10 mouse cellular contexts compared by ENCODE assay signal in genomic region chr3:53039746-53040145, GRCm38 (mm10).
"Had no signal": no experiment of that assay in that cellular context is flagged by ENCODE, and none has a peak within 500 bp of the region (broad histone marks: within the 10 kb centered on the region; RNA-seq: fewer than 3 reads in every experiment).

No protein-coding gene starts in this region.

- H3K9ac ChIP-seq: limb, embryonic 13.5 days; liver, embryonic 14.5 days; midbrain, embryonic 13.5 days; stomach, embryonic 15.5 days had no signal

- H3K9me3 ChIP-seq: limb, embryonic 13.5 days; midbrain, embryonic 13.5 days; stomach, embryonic 15.5 days had no signal

- ATAC-seq: midbrain, embryonic 13.5 days had no signal

- H3K4me2 ChIP-seq: stomach, embryonic 15.5 days had no signal

- H3K27ac ChIP-seq: layer of hippocampus, adult 2 months; limb, embryonic 13.5 days; liver, embryonic 14.5 days; midbrain, embryonic 13.5 days; stomach, embryonic 15.5 days had no signal

- H3K27me3 ChIP-seq: stomach, embryonic 15.5 days had no signal

- H3K36me3 ChIP-seq: limb, embryonic 13.5 days; midbrain, embryonic 13.5 days; stomach, embryonic 15.5 days had no signal

- DNase-seq: kidney, postnatal 10 days; kidney, postnatal 4 days; lung, adult 18-20 months; thymus, adult 2 months; thymus, postnatal 25 days had no signal

- H3K4me3 ChIP-seq: layer of hippocampus, adult 2 months; midbrain, embryonic 13.5 days; stomach, embryonic 15.5 days had no signal
